Mouse (Mus musculus) ES-Bruce4 (cell line): ENCODE data around the gene Lrrc49.

Experiments
- CTCF ChIP-seq: IDR thresholded peaks from one replicate; pipeline ENCODE4 v1.8.1; 2011; ENCODE audit warnings: low read depth, low read length
- EP300 ChIP-seq: IDR thresholded peaks from 2 replicates; pipeline ENCODE4 v1.6.1; 2011; ENCODE audit warnings: low read depth, low read length; ENCODE audit not compliant: insufficient read depth
- POLR2A ChIP-seq: IDR thresholded peaks from one replicate; pipeline ENCODE4 v1.8.1; 2011; ENCODE audit warnings: low read length; ENCODE audit not compliant: insufficient read depth

- TF ChIP-seq CTCF (no peak), EP300 (no peak), POLR2A (no peak)
Measured at GRCm38 (mm10) chr9:60626311-60626791, 61.6 kb downstream of the Lrrc49 start.
